Mouse (Mus musculus): ENCODE measurements at regions not wholly inside any gene's neighbourhood (a gene's known extent, or its start where the extent isn't known, plus 50 kb on each side); places are given as distances from the start of the nearest gene placed in this dataset.

GRCm38 (mm10) chr12:9106416-9106815 lies 76.6 kb downstream of the Ttc32 start:
- H3K4me1 ChIP-seq (ENCODE audit: control insufficient read depth in 1 of 2, insufficient read depth in 2 of 2) = peaks cover 0 to 38% of the 10 kb centered on the region in 2 experiments; a peak in 2 of 4 replicates
- H3K4me2 ChIP-seq (ENCODE audit: insufficient read depth, low read depth, poor library complexity, severe bottlenecking) = no peak overlapping the region
- H3K4me3 ChIP-seq (replicated peaks in 1 of 3; ENCODE audit: low read depth in 2 of 3, low read length in 2 of 3, poor library complexity in 1 of 3) = no peak overlapping the region
- DNase-seq (ENCODE audit: extremely low read depth) = no peak
- dilution Hi-C loops (cut with MboI; ENCODE audit: extremely low pct_ligation_motif_present, extremely low pct_unique_long_range_greater_than_20kb, low sequenced_read_pairs) = no loop called here
- no peaks in the 10 kb centered on the region for H3K79me2 ChIP-seq (replicated peaks; ENCODE audit: control insufficient read depth, extremely low read depth, insufficient read depth, poor library complexity, severe bottlenecking)
- in situ Hi-C loops (cut with MboI; ENCODE audit: low pct_ligation_motif_present, low pct_unique_long_range_greater_than_20kb, low sequenced_read_pairs) = no loop called here
- H3K36me3 ChIP-seq (replicated peaks in 1 of 2; ENCODE audit: control insufficient read depth in 1 of 2, insufficient read depth in 1 of 2, low read length in 1 of 2) = no peaks in the 10 kb centered on the region
- TF ChIP-seq KAT2A (IDR thresholded peaks at IDR 0.05; ENCODE audit: insufficient replicate concordance, low read length) (no peak), TCF12 (IDR thresholded peaks at IDR 0.05; ENCODE audit: low read depth, low read length) (no peak), ZMIZ1 (IDR thresholded peaks at IDR 0.05; ENCODE audit: low read depth, low read length) (no peak), CHD2 (IDR thresholded peaks at IDR 0.05; ENCODE audit: low read length) (no peak), IRF4 (IDR thresholded peaks at IDR 0.05; ENCODE audit: low read depth, low read length) (no peak), USF2 (conservative IDR thresholded peaks at IDR 0.05; ENCODE audit: low read depth, low read length) (no peak), UBTF (IDR thresholded peaks at IDR 0.05; ENCODE audit: low read depth, low read length) (no peak), E2F4 (IDR thresholded peaks at IDR 0.05; ENCODE audit: insufficient replicate concordance, low read depth, low read length) (no peak), EP300 (IDR thresholded peaks at IDR 0.05; ENCODE audit: low read length) (no peak), RCOR1 (conservative IDR thresholded peaks at IDR 0.05; ENCODE audit: low read depth, low read length) (no peak), TBP (conservative IDR thresholded peaks at IDR 0.05; ENCODE audit: low read depth, low read length) (no peak), SMC3 (IDR thresholded peaks at IDR 0.05; ENCODE audit: low read depth, low read length) (no peak), MEF2A (IDR thresholded peaks at IDR 0.05; ENCODE audit: borderline replicate concordance, low read depth, low read length) (no peak), POLR2A (IDR thresholded peaks at IDR 0.05; ENCODE audit: low read depth, low read length) (no peak), CHD1 (IDR thresholded peaks at IDR 0.05; ENCODE audit: low read depth, low read length) (no peak)
- no peaks in the 10 kb centered on the region for H3K27me3 ChIP-seq (replicated peaks)
- H3K27ac ChIP-seq (ENCODE audit: insufficient read depth, low read depth) = no peak overlapping the region
- no peak overlapping the region for H3K9ac ChIP-seq (ENCODE audit: insufficient read depth, low read depth)
- no peaks in the 10 kb centered on the region for H3K9me3 ChIP-seq (replicated peaks; ENCODE audit: low read length)

GRCm38 (mm10) chr12:9109806-9110205 lies 80.0 kb downstream of the Ttc32 start:
- Histone ChIP-seq H3K9me3 (replicated peaks; ENCODE audit: low read length) (no peaks in the 10 kb centered on the region), H3K9ac (ENCODE audit: insufficient read depth, low read depth) (no peak overlapping the region), H3K27ac (ENCODE audit: insufficient read depth, low read depth) (no peak overlapping the region), H3K4me2 (ENCODE audit: insufficient read depth, low read depth, poor library complexity, severe bottlenecking) (no peak overlapping the region), H3K79me2 (replicated peaks; ENCODE audit: control insufficient read depth, extremely low read depth, insufficient read depth, poor library complexity, severe bottlenecking) (no peaks in the 10 kb centered on the region), H3K27me3 (replicated peaks) (no peaks in the 10 kb centered on the region), H3K36me3 (replicated peaks in 1 of 2; ENCODE audit: control insufficient read depth in 1 of 2, insufficient read depth in 1 of 2, low read length in 1 of 2) (no peaks in the 10 kb centered on the region), H3K4me1 (ENCODE audit: control insufficient read depth in 1 of 2, insufficient read depth in 2 of 2) (peaks cover 0 to 26% of the 10 kb centered on the region in 2 experiments; a peak in 2 of 4 replicates), H3K4me3 (replicated peaks in 1 of 3; ENCODE audit: low read depth in 2 of 3, low read length in 2 of 3, poor library complexity in 1 of 3) (no peak overlapping the region)
- no peak for TF ChIP-seq ZNF384 (IDR thresholded peaks at IDR 0.05; ENCODE audit: low read depth, low read length)
- TF ChIP-seq NRF1 (IDR thresholded peaks at IDR 0.05; ENCODE audit: low read depth, low read length) = no peak
- TF ChIP-seq MYC (IDR thresholded peaks at IDR 0.05; ENCODE audit: low read depth, low read length) = no peak
- no peak for TF ChIP-seq MAFK (IDR thresholded peaks at IDR 0.05; ENCODE audit: insufficient replicate concordance, low read length)
- TF ChIP-seq ZMIZ1 (IDR thresholded peaks at IDR 0.05; ENCODE audit: low read depth, low read length) = no peak
- no peak for TF ChIP-seq NELFE (IDR thresholded peaks at IDR 0.05; ENCODE audit: low read depth, low read length)
- TF ChIP-seq UBTF (IDR thresholded peaks at IDR 0.05; ENCODE audit: low read depth, low read length) = no peak
- TF ChIP-seq RCOR1 (conservative IDR thresholded peaks at IDR 0.05; ENCODE audit: low read depth, low read length) = no peak
- TF ChIP-seq KAT2A (IDR thresholded peaks at IDR 0.05; ENCODE audit: insufficient replicate concordance, low read length) = no peak
- TF ChIP-seq JUND (conservative IDR thresholded peaks at IDR 0.05; ENCODE audit: low read depth, low read length) = no peak
- no peak for TF ChIP-seq E2F4 (IDR thresholded peaks at IDR 0.05; ENCODE audit: insufficient replicate concordance, low read depth, low read length)
- in situ Hi-C loops (cut with MboI; ENCODE audit: low pct_ligation_motif_present, low pct_unique_long_range_greater_than_20kb, low sequenced_read_pairs) (no loop called here), dilution Hi-C loops (cut with MboI; ENCODE audit: extremely low pct_ligation_motif_present, extremely low pct_unique_long_range_greater_than_20kb, low sequenced_read_pairs) (no loop called here)
- no peak for DNase-seq (ENCODE audit: extremely low read depth)
